Mouse (Mus musculus) intestine, embryonic 15.5 days (tissue): ENCODE results near the gene Zfp12. TPM values are rescaled to one million over a fixed set of nuclear protein-coding genes. Genes with fewer than 3 reads are reported as not detected.

Experiments used
- ATAC-seq: fragments of 200-750 bp; cut with Nextera tagmentation; 2 replicates; pipeline ENCODE4 v1.8.0; 2017; ENCODE audit warnings: moderate TSS enrichment, moderate library complexity
- H3K27ac ChIP-seq: fragments of 300-500 bp; sonication (generic); 2 replicates; pipeline ENCODE4 v1.5.1; 2015; ENCODE audit warnings: mild to moderate bottlenecking, inconsistent platforms
- H3K27me3 ChIP-seq: fragments of 300-500 bp; sonication (generic); replicated peaks from 2 replicates; pipeline ENCODE4 v1.6.1; 2015; ENCODE audit warnings: inconsistent platforms
- H3K36me3 ChIP-seq: fragments of 300-500 bp; sonication (generic); 2 replicates; pipeline ENCODE4 v1.6.1; 2015; ENCODE audit warnings: inconsistent platforms
- H3K4me1 ChIP-seq: fragments of 300-500 bp; sonication (generic); replicated peaks from 2 replicates; pipeline ENCODE4 v1.6.1; 2015; ENCODE audit warnings: inconsistent platforms
- H3K4me2 ChIP-seq: fragments of 300-500 bp; sonication (generic); replicated peaks from 2 replicates; pipeline ENCODE4 v1.6.1; 2015; ENCODE audit warnings: mild to moderate bottlenecking, inconsistent platforms
- H3K4me3 ChIP-seq: fragments of 300-500 bp; sonication (generic); replicated peaks from 2 replicates; pipeline ENCODE4 v1.5.1; 2015; ENCODE audit warnings: inconsistent platforms
- H3K9ac ChIP-seq: fragments of 300-500 bp; sonication (generic); 2 replicates; pipeline ENCODE4 v1.6.1; 2015; ENCODE audit warnings: inconsistent platforms
- H3K9me3 ChIP-seq: fragments of 300-500 bp; sonication (generic); 2 replicates; pipeline ENCODE4 v1.6.1; 2016; ENCODE audit warnings: inconsistent platforms
- WGBS: fragments of 180-500 bp; shearing (Covaris S2); methylation state at CpG from one replicate; pipeline ENCODE4 v1.1.7; 2015; 5-methylcytosine and 5-hydroxymethylcytosine counted together
- polyA plus RNA-seq: library from polyadenylated mRNA; unstranded; fragments of >200 nt; fragmentation: Nextera tagmentation; extraction: Ambion mirVana; gene quantifications from 2 replicates; pipeline ENCODE4 v1.2.1, GENCODE M21; 2015

Gene Zfp12
- polyA plus RNA-seq, 1 experiment from 2014 or later = 9.8 TPM

GRCm38 (mm10) chr5:143293404-143293803, 58.4 kb downstream of the Zfp12 start, which contains the start of gene Zfp853:
Gene Zfp853, minus strand, starts transcription at chr5:143293623.
- Histone ChIP-seq H3K9me3 (no peaks in the 10 kb centered on the region), H3K36me3 (no peaks in the 10 kb centered on the region), H3K27ac (no peak within 1 kb of the TSS), H3K4me2 (peak within 1 kb of the TSS; percentile 85), H3K9ac (peak within 1 kb of the TSS; percentile 42), H3K4me3 (peak within 1 kb of the TSS; percentile 45), H3K27me3 (peaks cover 57% of the 10 kb centered on the region), H3K4me1 (peaks cover 16% of the 10 kb centered on the region)
- ATAC-seq = 0 out of 2 replicates have a peak, but pooled peaks have one; percentile 7
- WGBS = 7% methylated on average over 25 of the region's 38 CpGs

DNA sequence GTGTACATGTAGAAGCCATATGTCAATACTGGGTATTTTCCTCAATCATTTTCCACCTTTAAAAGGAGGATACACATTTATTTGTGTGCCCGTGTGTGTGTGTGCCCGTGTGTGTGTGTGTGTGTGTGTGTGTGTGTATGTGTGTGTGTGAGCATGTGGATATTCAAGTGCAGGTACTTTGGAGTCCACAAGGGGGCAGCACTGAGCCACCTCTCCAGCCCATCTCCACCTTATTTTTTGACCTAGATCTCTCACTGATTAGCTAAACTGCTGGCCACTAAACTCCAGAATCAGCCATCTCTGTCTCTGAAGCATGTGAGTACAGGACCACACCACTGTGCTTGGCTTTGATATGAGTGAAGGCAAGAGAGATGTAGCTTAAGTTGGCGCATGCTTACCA, 59.9 kb downstream of the Zfp12 start:
- ATAC-seq = no peak
- 94% methylated on average over 3 of the region's 3 CpGs for WGBS
- Histone ChIP-seq H3K4me3 (no peak overlapping the region), H3K27ac (no peak overlapping the region), H3K4me2 (no peak overlapping the region), H3K27me3 (peaks cover 44% of the 10 kb centered on the region), H3K4me1 (peaks cover 14% of the 10 kb centered on the region), H3K36me3 (peaks cover 4% of the 10 kb centered on the region), H3K9ac (no peak overlapping the region), H3K9me3 (no peaks in the 10 kb centered on the region)

DNA sequence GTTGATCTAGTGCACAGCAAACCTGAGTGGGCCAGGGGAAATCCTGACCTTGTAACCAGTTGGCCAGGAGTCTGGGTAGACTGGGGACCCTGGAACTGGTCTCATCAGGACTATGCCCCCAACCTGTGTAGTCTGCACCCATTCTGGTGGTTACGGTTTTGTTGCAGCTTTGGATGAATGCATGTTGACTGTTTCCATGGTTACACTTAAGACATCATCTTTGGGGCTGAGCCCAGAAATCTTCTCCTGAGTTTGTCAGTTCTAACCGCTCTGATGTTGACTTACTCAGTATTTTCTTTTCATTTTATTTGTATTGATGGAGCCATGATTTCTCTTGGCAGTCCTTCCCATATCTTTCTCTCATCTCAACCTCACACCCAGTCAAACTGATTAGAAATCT, 60.4 kb downstream of the Zfp12 start:
- H3K4me2 ChIP-seq = no peak overlapping the region
- no peak overlapping the region for H3K27ac ChIP-seq
- peaks cover 9% of the 10 kb centered on the region for H3K36me3 ChIP-seq
- no peak overlapping the region for H3K4me3 ChIP-seq
- no peaks in the 10 kb centered on the region for H3K9me3 ChIP-seq
- 78% methylated on average over 2 of the region's 2 CpGs for WGBS
- H3K9ac ChIP-seq = no peak overlapping the region
- H3K27me3 ChIP-seq = peaks cover 42% of the 10 kb centered on the region
- no peak for ATAC-seq
- peaks cover 14% of the 10 kb centered on the region for H3K4me1 ChIP-seq

- H3K36me3 ChIP-seq = peaks cover 21% of the 10 kb centered on the region
- H3K27ac ChIP-seq = no peak overlapping the region
- no peak overlapping the region for H3K9ac ChIP-seq
- no peak overlapping the region for H3K4me2 ChIP-seq
- peaks cover 10% of the 10 kb centered on the region for H3K4me1 ChIP-seq
- 92% methylated on average over 9 of the region's 9 CpGs for WGBS
- H3K9me3 ChIP-seq = no peaks in the 10 kb centered on the region
- ATAC-seq = no peak
- H3K27me3 ChIP-seq = peaks cover 17% of the 10 kb centered on the region
- no peak overlapping the region for H3K4me3 ChIP-seq
Observed at GRCm38 (mm10) chr5:143297986-143298385, 63.0 kb downstream of the Zfp12 start.

GRCm38 (mm10) chr5:143298391-143298790, 63.4 kb downstream of the Zfp12 start:
- no peak overlapping the region for H3K4me2 ChIP-seq
- no peak overlapping the region for H3K9ac ChIP-seq
- peaks cover 13% of the 10 kb centered on the region for H3K27me3 ChIP-seq
- 94% methylated on average over 7 of the region's 7 CpGs for WGBS
- no peaks in the 10 kb centered on the region for H3K9me3 ChIP-seq
- ATAC-seq = no peak
- no peak overlapping the region for H3K4me3 ChIP-seq
- peaks cover 6% of the 10 kb centered on the region for H3K4me1 ChIP-seq
- H3K36me3 ChIP-seq = peaks cover 21% of the 10 kb centered on the region
- no peak overlapping the region for H3K27ac ChIP-seq

Other genes with a start within 250 kb of the Zfp12 start
- gene Rnf216, start 122.2 kb upstream of the Zfp12 start, polyA plus RNA-seq = 30.6 and 34.9 TPM in 2 replicates
- gene Olfr718-ps1, start 87.6 kb upstream of the Zfp12 start, polyA plus RNA-seq = 0.03 and 0.10 TPM in 2 replicates
- 7.0 and 8.4 TPM in 2 replicates for gene Rbak, start 54.4 kb upstream of the Zfp12 start, polyA plus RNA-seq
- gene Spdye4b, start 54.1 kb upstream of the Zfp12 start, polyA plus RNA-seq = not detected in 2 replicates
- not detected in 2 replicates for gene Spdye4a, start 8.3 kb upstream of the Zfp12 start, polyA plus RNA-seq
- 2.2 and 2.4 TPM in 2 replicates for gene Zfp316, start 34.9 kb downstream of the Zfp12 start, polyA plus RNA-seq
- 0.05 and 0.06 TPM in 2 replicates for gene Zfp853, start 58.5 kb downstream of the Zfp12 start, polyA plus RNA-seq
- gene E130309D02Rik, start 80.2 kb downstream of the Zfp12 start, polyA plus RNA-seq = 33.9 and 35.6 TPM in 2 replicates
- 63.8 and 64.9 TPM in 2 replicates for gene Zdhhc4, start 94.1 kb downstream of the Zfp12 start, polyA plus RNA-seq
- 0.11 and 0.15 TPM in 2 replicates for gene Grid2ip, start 122.2 kb downstream of the Zfp12 start, polyA plus RNA-seq
- 339 and 371 TPM in 2 replicates for gene Kdelr2, start 168.7 kb downstream of the Zfp12 start, polyA plus RNA-seq
- 11.1 and 13.1 TPM in 2 replicates for gene Daglb, start 229.4 kb downstream of the Zfp12 start, polyA plus RNA-seq